Mouse (Mus musculus) heart, adult 2 months (tissue): ENCODE data around the gene N4bp2l1.

ENCODE experiments used
- CTCF ChIP-seq: fragments of 200-600 bp; IDR thresholded peaks from 2 replicates; pipeline ENCODE4 v1.8.1; 2022; ENCODE audit warnings: antibody characterized with exemption, mild to moderate bottlenecking, moderate library complexity
- POLR2A ChIP-seq: fragments of 200-500 bp; IDR thresholded peaks from 2 replicates; pipeline ENCODE4 v1.6.1; 2011; ENCODE audit warnings: mild to moderate bottlenecking, low read depth, low read length, control low read depth; ENCODE audit not compliant: insufficient read depth

- TF ChIP-seq POLR2A (no peak), CTCF (no peak)
These were observed 10.6 kb upstream of the N4bp2l1 start for GRCm38 (mm10) chr5:150607631-150608030.
